Mouse (Mus musculus): ENCODE measurements around the gene Rpl10l. TPM values are rescaled to one million over a fixed set of nuclear protein-coding genes. Genes with fewer than 3 reads are reported as not detected.

The Rpl10l gene
- not detected for total RNA-seq (2021)
- long read RNA-seq, experiment 1, result 0 reads
- long read RNA-seq, experiment 2, result 0 reads

GRCm38 (mm10) chr12:66283991-66284622, at the start of gene Rpl10l:
Gene Rpl10l (minus strand): TSS chr12:66284401.
- DNase-seq, result no peak
- intact Hi-C loops (cut with DNase I), result no loop called here

GRCm38 (mm10) chr12:66275890-66276289, 8.3 kb downstream of the Rpl10l start:
- intact Hi-C loops (cut with DNase I), result no loop called here
- DNase-seq, result no peak

DNA sequence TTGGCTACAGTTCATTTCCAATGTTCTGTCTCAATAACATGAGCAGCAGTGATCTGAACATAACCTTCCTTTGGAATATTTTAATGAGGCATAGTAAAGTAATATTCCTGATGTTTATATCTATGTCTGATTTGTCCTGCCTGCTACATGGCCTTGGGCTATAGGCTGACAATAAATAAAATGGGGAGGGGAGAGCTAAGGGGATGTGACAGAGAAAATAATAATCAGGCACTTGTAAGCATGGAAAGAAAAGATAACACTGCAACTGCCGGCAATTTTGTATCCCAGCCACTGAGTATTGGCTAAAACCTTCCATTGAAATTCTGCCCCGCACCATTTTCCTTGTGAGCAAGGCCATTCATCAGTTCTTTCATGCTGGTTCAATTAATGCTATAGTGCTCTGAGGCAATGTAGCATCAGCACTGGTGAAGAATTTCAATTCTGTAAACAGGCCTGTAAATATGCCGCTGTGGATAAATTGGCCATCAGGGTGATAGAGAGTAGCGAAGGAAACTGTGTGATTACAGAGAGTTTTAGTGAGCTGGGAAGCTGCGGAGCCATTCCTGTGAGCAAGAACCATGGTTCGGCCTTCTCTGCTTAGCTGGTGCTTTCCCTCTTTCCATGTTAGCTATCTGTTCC, 38.6 kb downstream of the Rpl10l start:
- no peak for DNase-seq
- intact Hi-C loops (cut with DNase I), result no loop called here

DNA sequence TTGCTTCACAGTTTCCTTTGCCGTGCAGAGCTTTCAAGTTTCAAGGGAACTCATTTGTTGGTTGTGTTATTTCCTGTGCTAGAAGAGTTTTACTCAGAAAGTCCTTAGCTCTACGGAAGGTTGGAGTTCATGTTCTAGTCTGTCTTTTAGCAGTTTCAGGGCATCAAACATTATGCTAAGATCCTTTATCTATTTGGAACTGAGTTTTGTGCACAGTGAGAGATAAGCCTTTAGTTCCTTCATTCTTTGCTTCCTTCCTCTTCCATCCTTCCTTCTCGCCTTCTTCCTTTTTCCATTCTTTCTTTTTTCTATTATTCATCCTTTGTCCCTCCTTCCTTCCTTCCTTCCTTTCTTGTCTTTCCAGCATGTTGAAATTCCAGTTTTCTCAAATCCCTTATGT, 50.0 kb downstream of the Rpl10l start:
- intact Hi-C loops (cut with DNase I), result no loop called here
- no peak for DNase-seq

Measured in gastrocnemius, postnatal 36 days (tissue).